Mouse (Mus musculus): ENCODE measurements around the gene Ociad2. TPM values are rescaled to one million over a fixed set of nuclear protein-coding genes. Genes with fewer than 3 reads are reported as not detected.

Ociad2 gene
- total RNA-seq (2022): 10 to 100 TPM; 64.1 to 75.0 (median 65.4) TPM

DNA sequence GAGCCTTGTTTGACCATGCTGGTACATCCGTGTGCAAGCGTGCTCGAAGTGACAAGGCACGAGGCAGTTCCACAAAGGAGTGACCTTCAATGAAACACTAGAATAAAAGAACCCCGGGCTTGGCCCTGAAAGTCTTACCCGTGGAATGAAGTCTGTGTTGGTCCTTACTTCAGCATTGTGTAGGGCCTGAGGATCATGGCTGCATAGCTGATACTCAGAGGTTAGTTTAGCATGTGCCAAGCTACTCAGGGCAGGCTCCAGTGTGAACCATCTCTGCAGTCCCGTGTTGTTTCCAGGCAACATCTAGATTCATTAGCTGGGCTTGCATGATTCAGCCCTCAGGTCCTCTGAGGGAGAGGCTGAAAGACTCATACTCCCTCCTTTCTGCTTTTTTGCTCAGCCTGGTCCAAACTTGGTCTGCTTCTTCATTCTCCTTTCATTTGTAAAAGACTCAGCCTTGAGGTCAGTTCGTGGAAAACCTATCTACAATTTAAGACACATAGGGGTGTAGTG lies at the start of gene Ociad2:
Ociad2 (minus strand) TSS at position 306 of the 513 bp plus-strand sequence.
- DNase-seq (ENCODE audit: low spot score in 2 of 2): no peak

DNA sequence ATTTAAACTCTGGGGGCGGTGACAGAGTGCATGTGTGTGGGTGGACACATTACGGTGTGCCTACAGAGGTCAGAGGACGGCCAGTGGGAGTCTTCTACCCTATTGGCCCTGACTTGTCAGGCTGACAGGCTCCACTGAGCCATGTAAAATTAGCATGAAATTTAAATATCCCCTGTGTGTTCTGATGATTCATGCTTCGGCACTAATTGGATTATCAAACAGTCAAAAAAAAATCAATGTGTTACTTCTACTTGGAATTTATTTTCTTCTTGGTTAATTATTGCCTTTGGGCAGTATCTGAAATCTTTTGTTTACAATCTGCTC lies 42.8 kb upstream of the Ociad2 start:
- no peak for DNase-seq (ENCODE audit: low spot score in 2 of 2)

DNA sequence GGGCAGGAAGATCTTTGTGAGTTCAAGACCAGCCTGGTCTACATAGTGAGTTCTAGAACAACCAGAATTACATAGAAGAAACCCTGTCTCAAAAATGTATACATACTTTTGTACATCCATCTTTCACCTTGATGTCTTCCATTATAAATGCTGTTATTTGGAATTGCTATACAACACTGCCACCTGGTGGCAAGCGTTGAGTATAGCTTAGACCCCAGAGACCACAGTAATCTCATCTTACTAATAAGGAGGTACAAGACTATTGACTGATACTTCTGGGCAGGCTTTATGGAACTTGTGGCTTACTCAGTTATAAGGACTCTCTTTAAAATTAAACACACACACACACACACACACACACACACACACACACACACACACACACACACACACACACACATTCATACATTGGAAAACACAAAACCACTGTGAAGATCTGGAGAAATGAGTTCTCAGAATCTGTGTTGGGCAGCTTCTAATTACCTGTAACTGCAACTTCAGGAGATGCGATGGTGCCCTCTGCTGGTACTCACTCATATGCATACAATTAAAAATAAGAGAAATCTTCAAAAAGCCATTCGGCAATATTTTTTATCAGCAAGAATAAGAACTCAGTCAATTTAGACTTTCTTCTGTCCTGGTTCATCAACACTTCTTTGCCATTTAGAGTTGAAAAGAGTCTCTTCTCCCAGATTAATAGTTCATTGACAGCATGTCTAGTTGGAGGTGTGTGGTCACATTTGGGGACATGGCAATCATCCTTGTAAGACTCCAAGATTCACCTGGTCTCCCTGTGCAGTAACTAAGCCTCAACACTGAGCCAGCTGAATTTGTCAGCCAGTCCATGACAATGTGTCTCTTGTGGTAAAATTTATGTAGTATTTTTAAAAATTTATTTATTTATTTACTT lies 42.2 kb upstream of the Ociad2 start:
- DNase-seq (ENCODE audit: low spot score in 2 of 2): peak; percentile 26 to 37

DNA sequence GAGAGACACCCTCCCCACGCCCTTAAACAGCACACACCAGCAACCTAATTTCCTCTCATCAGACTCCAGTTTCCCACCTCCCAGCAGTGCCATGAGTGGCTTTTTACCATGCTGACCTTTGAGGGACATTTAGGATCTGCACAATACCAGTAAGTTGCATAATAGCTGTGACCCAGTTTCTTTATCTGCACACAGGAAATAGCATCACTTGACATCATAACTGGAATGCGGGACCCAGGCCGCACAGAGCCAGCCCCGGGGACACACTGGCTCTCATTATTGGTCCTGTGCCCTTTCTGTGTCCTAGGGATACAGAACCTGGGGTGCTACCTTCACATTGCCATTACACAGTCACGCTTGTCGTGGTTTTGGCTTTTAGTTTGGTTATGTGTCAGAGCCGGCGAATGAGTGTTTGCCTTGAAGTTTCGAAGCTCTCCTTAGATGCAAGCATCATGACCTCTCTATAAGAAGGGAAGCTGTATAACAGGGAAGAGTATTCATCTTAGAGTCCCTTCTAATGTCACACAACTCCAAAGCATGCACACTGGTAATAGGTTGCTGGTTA lies 41.2 kb upstream of the Ociad2 start:
- DNase-seq (ENCODE audit: low spot score in 2 of 2): no peak

DNA sequence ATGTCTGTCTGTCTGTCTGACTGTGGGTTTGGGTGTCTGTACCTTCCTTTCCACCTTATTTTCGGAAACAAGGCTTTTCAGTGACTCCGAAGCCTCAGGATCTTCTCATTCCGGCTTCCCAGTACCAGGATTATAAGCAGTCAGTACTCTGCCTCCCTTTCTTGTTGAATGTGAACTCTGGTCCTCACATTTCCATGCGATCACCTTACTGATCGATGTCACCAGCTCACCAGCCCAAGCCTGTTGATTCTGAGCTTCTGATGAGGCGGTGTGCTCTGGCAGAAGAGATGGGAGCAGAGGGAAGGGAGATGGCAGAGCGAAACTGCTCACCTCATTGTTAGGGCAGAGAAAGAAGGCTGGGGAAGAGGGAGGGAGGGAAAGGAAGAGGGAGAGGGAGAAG lies 40.7 kb upstream of the Ociad2 start:
- no peak for DNase-seq (ENCODE audit: low spot score in 2 of 2)

DNA sequence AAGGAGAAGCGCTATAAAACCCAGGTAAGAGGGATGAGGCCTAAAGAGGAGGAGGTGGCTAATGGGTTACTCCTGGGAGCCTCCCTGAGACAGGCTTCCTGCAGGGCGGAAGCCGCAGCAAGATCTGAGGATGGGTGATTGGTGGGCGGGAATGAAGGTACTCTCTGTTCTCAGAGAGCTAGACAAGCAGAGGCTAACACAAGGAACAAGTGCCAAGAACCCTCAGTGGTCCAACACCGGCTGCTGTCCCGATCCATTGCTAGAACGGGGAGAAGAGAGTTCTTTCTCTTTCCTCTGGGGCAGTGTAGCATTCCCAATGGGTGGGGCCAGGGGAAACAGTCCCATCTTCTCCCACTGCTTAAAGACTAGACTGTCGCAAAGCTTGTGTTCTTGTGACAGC lies 40.0 kb upstream of the Ociad2 start:
- DNase-seq (ENCODE audit: low spot score in 2 of 2): no peak

DNA sequence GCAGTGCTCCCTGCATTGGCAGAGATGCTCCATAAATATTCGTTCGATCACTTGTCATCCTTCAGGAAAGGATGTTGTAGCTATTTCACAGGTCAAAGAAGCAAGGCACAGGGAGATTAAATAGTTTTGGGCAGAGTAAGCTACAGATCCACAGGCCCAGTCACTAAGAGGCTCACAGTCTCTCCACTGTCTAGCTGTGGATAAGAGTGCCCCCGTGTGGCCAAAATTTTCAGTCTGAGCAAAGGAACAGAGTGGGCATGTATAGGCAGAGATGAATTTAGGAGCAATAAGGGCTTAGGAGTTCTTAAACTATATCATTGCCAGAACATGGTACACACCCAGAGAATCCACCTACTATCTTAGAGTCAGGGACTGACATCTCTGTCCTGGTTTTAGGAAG lies 39.1 kb upstream of the Ociad2 start:
- DNase-seq (ENCODE audit: low spot score in 2 of 2): peak; percentile 65 to 69

DNA sequence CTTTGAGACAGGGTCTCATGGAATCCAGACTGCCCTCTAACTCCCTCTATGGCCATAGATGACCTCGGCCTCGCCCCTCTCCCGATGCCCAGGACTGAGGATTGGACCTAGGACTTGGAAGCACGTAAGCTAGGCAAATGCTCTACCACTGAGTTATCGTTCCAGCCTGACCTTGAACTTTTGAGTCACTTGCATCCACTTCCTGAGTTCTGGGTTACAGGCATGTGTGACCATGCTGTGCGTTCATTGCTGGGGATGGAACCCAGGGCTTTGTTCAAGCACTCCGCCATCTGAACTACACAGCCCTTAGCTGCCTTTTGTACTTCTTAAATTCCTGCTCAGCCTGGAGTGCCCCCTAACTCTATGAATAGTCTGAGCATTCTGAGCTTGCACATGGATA lies 35.7 kb upstream of the Ociad2 start:
- DNase-seq (ENCODE audit: low spot score in 2 of 2): no peak

DNA sequence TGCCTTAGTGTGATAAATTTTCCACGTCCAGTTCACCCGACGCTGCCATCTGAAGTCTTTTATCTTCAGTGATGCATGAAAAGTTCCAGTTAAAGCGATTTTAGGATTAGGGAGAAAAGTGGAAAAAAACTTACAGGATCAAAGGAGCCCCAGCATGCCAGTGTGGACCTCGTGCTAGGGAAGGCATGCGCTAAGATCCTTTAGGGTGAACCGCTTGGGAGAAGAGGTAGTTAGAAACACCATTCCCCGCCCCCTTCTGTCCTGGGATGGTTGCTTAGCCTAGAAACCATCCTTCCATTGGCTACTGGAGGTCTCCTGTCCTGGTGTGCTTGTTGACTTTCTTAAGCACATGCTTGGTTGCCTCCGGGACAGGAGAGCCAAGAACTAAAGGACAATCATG lies 35.2 kb upstream of the Ociad2 start:
- no peak for DNase-seq (ENCODE audit: low spot score in 2 of 2)

DNA sequence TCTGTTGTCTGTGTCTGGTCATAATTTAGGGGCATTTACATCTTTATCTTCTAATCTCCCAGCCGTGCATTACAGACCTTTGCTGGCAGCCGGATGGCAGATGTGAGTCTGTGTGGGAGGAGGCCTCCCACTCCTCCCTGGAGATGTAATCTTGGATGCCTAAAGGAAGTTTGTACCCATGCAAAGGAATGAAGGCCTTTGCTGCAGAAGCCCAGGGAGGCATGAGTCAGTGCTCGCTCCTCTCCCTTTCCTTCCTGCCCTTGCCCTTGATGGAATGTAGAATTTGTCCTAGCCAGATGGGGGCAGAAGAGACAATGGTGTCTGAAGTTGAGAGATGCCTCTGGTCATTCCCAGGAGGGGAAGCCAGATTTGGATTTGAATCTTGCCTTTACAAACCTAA lies 32.4 kb upstream of the Ociad2 start:
- no peak for DNase-seq (ENCODE audit: low spot score in 2 of 2)

DNA sequence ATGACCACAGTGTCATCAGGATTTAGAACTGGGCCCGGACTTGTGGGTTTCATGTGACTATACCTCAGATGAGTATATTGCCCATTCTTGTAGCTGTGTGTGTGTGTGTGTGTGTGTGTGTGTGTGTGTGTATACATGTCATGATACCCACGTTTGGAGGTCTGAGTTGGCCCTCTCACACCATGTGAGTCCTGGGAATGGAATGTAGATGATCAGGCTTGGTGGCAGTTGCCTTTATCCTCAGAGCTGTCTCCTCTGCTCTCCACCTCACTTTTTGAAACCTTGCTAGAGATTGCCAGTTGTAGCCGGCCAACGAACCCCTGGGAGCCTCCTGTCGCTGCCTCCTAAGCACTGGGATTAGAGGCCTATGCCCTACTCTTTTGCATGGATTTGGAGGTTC lies 31.8 kb upstream of the Ociad2 start:
- DNase-seq (ENCODE audit: low spot score in 2 of 2): no peak

DNA sequence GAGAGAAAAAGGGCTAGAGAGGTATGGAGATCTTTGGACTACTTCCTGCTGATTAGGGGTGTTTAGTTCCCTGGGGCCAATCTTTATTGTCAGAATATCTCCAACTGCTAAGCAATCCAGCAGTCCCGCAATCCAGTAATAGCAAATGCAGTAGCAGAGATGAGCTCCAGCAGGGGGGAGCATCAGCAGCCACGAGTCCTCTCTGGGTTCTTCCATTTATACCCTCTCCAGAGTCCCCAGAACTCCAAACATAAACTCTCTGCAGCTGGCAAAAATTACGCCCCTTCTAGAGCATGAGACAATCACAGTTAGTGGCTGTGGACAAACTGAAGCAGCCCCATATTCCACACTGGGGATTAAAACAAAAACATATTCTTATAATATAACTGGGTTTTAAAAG lies 28.9 kb upstream of the Ociad2 start:
- DNase-seq (ENCODE audit: low spot score in 2 of 2): no peak

DNA sequence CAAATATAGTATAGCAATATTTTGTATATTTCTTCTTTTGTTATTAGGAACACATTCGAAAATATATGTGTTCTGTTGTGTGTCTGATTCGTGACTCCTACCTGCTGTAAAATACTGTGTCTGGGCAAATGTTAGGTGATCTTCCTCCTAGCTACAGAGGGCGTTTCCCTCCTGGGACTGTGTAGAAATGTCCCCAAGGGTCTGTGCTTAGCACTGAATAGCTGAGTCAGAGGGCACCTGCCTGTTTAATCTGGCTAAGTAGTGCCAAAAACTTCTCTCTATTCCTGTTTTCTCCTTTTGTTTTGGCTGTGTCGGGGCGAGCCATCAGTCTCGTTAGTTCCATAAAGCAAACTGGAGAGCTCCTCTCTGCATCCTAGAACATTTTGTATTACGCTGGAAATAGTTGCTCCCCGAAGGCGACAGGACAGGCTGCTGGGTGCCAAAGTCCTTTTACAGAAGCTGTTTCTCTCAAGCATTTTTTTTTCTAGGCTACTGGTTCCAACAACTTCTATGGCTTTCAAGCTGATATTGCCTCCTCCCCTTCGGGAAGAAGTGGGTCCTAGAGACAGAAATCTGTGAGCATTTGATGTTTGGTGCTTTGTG lies 28.1 kb upstream of the Ociad2 start:
- DNase-seq (ENCODE audit: low spot score in 2 of 2): no peak

DNA sequence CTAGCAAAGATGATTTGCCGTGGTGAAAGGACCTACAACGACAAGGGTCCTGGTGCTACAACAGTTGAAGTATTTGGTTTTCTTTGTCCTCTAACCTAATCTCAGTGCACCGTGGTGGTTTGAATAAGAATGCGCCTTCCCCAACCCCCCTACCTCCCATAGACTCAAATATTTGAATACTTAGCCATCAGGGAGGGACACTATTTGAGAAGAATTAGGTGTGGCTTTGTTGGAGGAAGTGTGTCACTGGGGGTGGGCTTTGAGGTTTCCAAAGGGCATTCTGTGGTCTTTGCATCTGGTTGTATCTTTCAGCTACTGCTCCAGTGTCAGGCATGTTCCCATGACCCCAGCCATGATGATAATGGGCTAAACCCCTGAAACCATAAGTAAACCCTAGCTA lies 27.1 kb upstream of the Ociad2 start:
- DNase-seq (ENCODE audit: low spot score in 2 of 2): no peak

DNA sequence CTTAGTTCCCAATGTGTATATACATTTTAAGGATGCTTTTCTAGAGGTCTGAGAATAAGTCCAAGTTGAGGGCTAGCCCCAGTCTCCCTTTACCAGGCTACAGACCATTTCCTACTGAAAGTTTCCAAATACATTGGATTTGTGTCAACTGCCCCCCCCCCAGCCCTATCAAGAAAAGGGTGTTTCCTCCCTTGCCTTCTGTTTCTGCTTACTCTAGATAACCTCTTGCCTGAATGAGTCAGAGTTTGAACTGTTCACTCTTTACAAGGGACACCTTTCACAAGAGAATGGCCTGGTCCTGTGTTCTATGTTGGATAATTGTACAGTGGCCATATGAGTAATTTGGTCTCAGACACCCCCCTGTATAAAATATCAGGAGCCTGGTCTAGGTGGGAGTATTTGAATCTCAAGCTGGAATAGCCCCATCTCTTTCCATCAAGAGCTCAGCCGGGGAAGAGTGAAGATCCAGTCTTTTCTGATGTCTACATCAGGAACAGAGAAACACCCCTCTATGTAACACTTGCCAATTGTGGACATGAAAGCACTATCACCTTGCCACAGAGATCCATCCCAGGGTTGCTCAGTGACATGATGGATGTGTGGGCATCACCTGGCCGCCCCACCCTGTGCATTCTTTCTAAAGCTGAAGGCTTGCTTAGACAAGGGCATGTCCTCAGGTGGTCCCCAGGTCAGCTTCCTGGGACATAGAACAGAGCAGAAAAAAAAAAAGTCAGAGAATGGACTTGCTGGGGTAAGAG lies 23.5 kb upstream of the Ociad2 start:
- DNase-seq (ENCODE audit: low spot score in 2 of 2): no peak

DNA sequence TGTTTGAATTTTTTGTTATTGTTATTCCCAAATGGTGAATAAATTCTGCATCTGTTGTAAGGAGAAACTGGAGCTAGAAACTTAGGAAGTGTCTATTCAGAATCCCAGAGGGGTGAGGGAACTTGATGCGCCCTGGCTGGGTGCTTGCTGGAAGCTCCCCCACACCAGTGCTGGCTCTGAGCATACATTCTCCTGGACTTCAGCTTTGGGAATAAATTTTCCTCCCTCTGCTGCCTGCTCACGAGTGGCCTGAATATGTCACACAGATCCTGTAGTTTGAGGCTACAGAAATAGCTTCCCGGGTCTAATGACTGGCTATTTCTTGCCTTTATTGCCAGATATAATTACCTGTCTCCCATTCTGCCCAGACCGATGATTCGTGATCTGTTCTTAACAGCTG lies 22.0 kb upstream of the Ociad2 start:
- DNase-seq (ENCODE audit: low spot score in 2 of 2): peak in 1 of 2 experiments; percentile 57

DNA sequence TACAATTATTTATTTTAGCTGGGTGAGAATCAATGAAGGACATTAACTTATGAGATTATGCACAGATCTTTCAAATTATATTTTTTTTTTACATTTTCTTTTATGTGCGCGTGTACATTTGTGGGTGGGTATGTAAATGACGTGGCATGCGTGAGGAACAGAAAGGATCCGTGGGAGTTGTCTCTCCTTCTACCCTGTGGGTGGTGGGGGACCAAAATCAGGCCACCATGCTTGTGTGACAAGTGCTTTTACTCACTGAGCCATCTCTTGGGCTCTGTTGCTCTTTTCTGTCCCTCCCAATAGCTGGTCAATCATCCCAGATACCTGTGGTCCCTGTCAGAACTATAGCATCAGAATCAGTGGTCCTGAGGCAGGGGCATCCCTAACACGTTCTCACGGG lies 21.5 kb upstream of the Ociad2 start:
- DNase-seq (ENCODE audit: low spot score in 2 of 2): no peak

DNA sequence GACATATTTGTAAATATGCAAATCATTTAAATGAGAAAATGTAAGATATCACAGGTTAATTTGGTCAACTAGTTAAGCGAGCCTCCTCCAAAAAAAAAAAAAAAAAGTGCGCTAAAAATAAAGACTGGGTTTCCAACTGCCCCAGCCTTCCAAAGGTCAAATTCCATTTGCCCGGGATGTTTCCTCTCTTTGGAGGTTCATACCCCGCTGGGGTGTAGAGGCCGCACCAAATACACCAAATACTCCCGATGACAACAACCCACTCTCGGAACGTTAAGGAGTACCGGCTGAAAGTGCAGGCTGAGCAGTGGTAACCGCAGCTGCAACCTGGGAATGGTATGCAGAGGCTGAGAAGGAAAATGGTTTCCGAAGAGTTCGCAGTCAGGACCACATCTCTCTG lies 19.4 kb upstream of the Ociad2 start:
- no peak for DNase-seq (ENCODE audit: low spot score in 2 of 2)

DNA sequence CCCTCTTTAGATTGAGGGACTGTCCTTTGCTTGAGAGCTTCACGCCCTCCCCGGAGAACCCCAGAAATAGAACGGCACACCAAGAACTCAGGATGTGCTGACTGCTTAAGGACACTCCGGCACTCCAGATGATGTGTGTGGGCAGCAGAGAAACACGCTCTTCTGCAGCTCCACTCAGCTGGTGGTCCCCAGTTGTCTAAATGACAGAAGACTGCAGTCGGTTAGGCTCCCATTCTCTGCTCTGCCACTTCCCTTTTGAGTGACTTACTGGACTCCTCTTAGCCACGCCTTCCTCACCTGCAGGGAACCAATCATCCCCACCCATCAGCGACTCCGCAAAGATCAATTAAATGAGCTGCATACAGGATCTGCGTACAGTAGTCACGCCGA lies 18.9 kb upstream of the Ociad2 start:
- DNase-seq (ENCODE audit: low spot score in 2 of 2): no peak

DNA sequence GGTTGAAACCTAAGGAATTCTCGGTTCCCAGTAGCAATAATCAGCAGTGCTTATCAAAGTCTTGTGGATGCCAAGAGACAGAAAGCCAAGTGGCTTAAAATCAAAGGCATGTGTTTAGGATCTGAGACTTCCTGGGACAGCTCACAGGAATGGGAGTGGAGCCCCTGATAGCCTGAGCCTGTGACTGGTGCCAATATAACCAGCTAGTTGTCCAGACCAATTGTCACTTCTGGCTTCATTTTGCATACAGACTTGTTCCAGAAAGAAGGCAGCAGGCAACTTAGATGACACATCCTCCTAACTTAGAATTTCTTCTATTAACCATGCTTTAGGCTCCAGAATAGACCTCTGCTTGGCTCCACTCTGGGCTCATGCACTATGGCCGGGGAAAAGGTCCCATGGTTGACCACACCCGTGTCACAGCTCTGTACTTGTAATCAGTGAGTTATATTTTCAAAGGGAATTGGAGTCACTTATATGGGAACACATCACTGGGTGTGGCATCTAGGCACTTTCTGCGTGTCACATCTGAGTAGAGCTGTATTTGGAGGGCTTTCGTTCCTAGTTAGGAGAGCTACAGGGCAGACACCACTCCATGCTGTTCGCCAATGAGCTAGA lies 18.4 kb upstream of the Ociad2 start:
- no peak for DNase-seq (ENCODE audit: low spot score in 2 of 2)

DNA sequence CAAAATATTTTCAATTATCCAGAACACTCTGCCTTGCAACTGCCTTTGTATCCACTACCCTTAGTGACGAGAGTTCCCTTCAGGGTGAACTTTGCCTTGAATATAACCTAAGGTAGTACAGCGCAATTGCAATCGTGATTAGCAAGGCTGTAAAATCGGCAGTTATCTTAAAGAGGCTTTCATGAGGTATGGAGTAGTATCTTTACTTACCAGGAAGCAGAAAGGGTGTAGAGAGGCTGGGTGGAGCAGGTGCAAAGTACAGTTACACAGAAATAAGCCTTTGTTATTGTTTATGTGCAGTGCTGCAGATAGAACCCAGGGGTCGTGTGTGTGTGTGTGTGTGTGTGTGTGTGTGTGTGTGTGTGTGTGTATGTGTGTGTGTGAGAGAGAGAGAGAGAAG lies 14.6 kb upstream of the Ociad2 start:
- no peak for DNase-seq (ENCODE audit: low spot score in 2 of 2)

DNA sequence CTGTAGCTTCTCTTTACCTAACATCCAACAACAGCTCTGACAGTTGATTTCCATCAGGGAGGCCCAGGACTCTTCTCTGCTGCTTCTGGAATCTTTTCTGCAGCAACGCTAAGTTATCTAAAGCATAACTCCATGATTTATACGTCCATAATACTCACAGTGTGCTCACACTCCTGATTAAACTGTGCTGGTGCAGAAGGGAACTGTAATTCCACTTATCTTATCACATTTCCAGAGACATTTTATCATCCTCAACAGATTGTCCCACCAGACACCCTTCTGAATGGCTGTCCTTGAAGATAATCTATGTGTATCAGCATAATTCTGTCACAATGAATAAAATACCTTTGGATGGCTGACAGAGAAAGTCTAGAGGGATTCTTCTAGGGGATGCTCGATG lies 13.2 kb upstream of the Ociad2 start:
- DNase-seq (ENCODE audit: low spot score in 2 of 2): no peak

Measured in gastrocnemius, adult 8-10 months (tissue).